9 mouse cellular contexts compared by ENCODE assay signal in genomic region chr13:14177989-14178388, GRCm38 (mm10).
A peak's percentile ranks its signal among the peaks of the same experiment; 100 is the strongest.
DNase-seq lines count a peak whose midpoint lies in the region; ATAC-seq and TF ChIP-seq lines count a peak whose summit lies in the region.
"Had no signal": no experiment of that assay in that cellular context is flagged by ENCODE, and none has a peak within 500 bp of the region (broad histone marks: within the 10 kb centered on the region; RNA-seq: fewer than 3 reads in every experiment).

No protein-coding gene starts in this region.

- no peak for ATAC-seq in heart, embryonic 12.5 days (ENCODE audit: insufficient number of reproducible peaks, low FRiP score)
- ATAC-seq in lung, embryonic 14.5 days (ENCODE audit: insufficient read depth) = no peak; the same call in 1 of the 2 replicates

- H3K27ac ChIP-seq in heart, adult 2 months = no peak overlapping the region
- no peak overlapping the region for H3K27ac ChIP-seq in heart, embryonic 12.5 days (ENCODE audit: poor library complexity, severe bottlenecking)
- H3K27ac ChIP-seq in lung, embryonic 14.5 days (ENCODE audit: low read depth) = no peak overlapping the region
- no peak overlapping the region for H3K27ac ChIP-seq in hindbrain, embryonic 10.5 days

- TF ChIP-seq EP300 in heart, adult 2 months (IDR thresholded peaks at IDR 0.05; ENCODE audit: insufficient read depth, low read depth, low read length) = no peak

- TF ChIP-seq POLR2A in heart, adult 2 months (IDR thresholded peaks at IDR 0.05; ENCODE audit: insufficient read depth, low read depth, low read length) = no peak

- H3K27me3 ChIP-seq in heart, adult 2 months (ENCODE audit: control insufficient read depth, insufficient read depth, low read length) = no peaks in the 10 kb centered on the region
- H3K27me3 ChIP-seq in heart, embryonic 12.5 days (replicated peaks) = no peaks in the 10 kb centered on the region
- H3K27me3 ChIP-seq in lung, embryonic 14.5 days (ENCODE audit: insufficient read depth, low read length) = no peaks in the 10 kb centered on the region
- H3K27me3 ChIP-seq in hindbrain, embryonic 10.5 days (ENCODE audit: insufficient read depth, poor library complexity, severe bottlenecking) = no peaks in the 10 kb centered on the region

- no peak overlapping the region for H3K9ac ChIP-seq in heart, adult 2 months (ENCODE audit: low read depth, low read length)
- H3K9ac ChIP-seq in heart, embryonic 12.5 days = no peak overlapping the region
- H3K9ac ChIP-seq in lung, embryonic 14.5 days = no peak overlapping the region

- H3K4me2 ChIP-seq in heart, embryonic 12.5 days = no peak overlapping the region
- no peak overlapping the region for H3K4me2 ChIP-seq in lung, embryonic 14.5 days

- no peak overlapping the region for H3K4me3 ChIP-seq in heart, adult 2 months
- no peak overlapping the region for H3K4me3 ChIP-seq in heart, embryonic 12.5 days
- H3K4me3 ChIP-seq in lung, embryonic 14.5 days (ENCODE audit: low read depth, low read length) = no peak overlapping the region
- no peak overlapping the region for H3K4me3 ChIP-seq in hindbrain, embryonic 10.5 days

- no peaks in the 10 kb centered on the region for H3K36me3 ChIP-seq in heart, adult 2 months (ENCODE audit: control insufficient read depth, insufficient read depth, low read length)
- H3K36me3 ChIP-seq in heart, embryonic 12.5 days = peaks cover 9% of the 10 kb centered on the region
- H3K36me3 ChIP-seq in lung, embryonic 14.5 days (ENCODE audit: insufficient read depth) = peaks cover 17% of the 10 kb centered on the region; the same call in 1 of the 2 replicates
- peaks cover 16% of the 10 kb centered on the region for H3K36me3 ChIP-seq in hindbrain, embryonic 10.5 days

- no peaks in the 10 kb centered on the region for H3K4me1 ChIP-seq in heart, adult 2 months (ENCODE audit: control insufficient read depth, insufficient read depth, low read length)
- no peaks in the 10 kb centered on the region for H3K4me1 ChIP-seq in heart, embryonic 12.5 days (replicated peaks)
- no peaks in the 10 kb centered on the region for H3K4me1 ChIP-seq in lung, embryonic 14.5 days (ENCODE audit: insufficient read depth)
- no peaks in the 10 kb centered on the region for H3K4me1 ChIP-seq in hindbrain, embryonic 10.5 days (replicated peaks)

- no peaks in the 10 kb centered on the region for H3K9me3 ChIP-seq in heart, embryonic 12.5 days (replicated peaks)
- no peaks in the 10 kb centered on the region for H3K9me3 ChIP-seq in lung, embryonic 14.5 days (ENCODE audit: low read depth, low read length)
- no peaks in the 10 kb centered on the region for H3K9me3 ChIP-seq in hindbrain, embryonic 10.5 days

- intact Hi-C loops in heart, adult 2 months (cut with DNase I) = loop anchor here (5.0 kb wide), 3 partner anchors 116 to 291 kb away; partner anchors contain the start of genes Arid4b and Ggps1

- TF ChIP-seq CTCF in heart, adult 2 months (IDR thresholded peaks at IDR 0.05) = peak; percentile 73
- peak; percentile 44 for TF ChIP-seq CTCF in lung, embryonic 14.5 days (IDR thresholded peaks at IDR 0.05; ENCODE audit: low read depth)

- WGBS in heart, adult 2 months = 71% methylated on average over 1 of the region's 1 CpGs
- WGBS in heart, embryonic 12.5 days = 84% methylated on average over 1 of the region's 1 CpGs
- WGBS in lung, embryonic 14.5 days = 89% methylated on average over 1 of the region's 1 CpGs
- 96% methylated on average over 1 of the region's 1 CpGs for WGBS in hindbrain, embryonic 10.5 days

- H3K79me2 ChIP-seq in heart, adult 2 months (replicated peaks; ENCODE audit: control insufficient read depth, insufficient read depth, low read length) = no peaks in the 10 kb centered on the region

- no peak for DNase-seq in heart, adult 2 months
- peak; percentile 23 for DNase-seq in lung, embryonic 14.5 days
- no peak for DNase-seq in lung, postnatal 4 days
- DNase-seq in adipocyte (ENCODE audit: low spot score) = peak; percentile 23
- peak; percentile 14 for DNase-seq in retina, postnatal 7 days (ENCODE audit: low read depth, low spot score)
- DNase-seq in right cerebral cortex, postnatal 36 days (ENCODE audit: low spot score in 2 of 2) = no peak
- DNase-seq in hindbrain, embryonic 10.5 days (ENCODE audit: low spot score) = no peak
- DNase-seq: cerebellum, postnatal 25 days had no signal

Comparison
In these comparisons a context has a peak if more than half of its experiments do, and no peak if none do; other contexts are left out.
1. DNase-seq: peak in lung, embryonic 14.5 days (single experiment), adipocyte (single experiment) and retina, postnatal 7 days (single experiment); none in heart, adult 2 months (0 of 2), lung, postnatal 4 days (0 of 2), right cerebral cortex, postnatal 36 days (0 of 2) and hindbrain, embryonic 10.5 days (single experiment).